8 mouse cellular contexts compared by ENCODE assay signal in the genomic region with DNA sequence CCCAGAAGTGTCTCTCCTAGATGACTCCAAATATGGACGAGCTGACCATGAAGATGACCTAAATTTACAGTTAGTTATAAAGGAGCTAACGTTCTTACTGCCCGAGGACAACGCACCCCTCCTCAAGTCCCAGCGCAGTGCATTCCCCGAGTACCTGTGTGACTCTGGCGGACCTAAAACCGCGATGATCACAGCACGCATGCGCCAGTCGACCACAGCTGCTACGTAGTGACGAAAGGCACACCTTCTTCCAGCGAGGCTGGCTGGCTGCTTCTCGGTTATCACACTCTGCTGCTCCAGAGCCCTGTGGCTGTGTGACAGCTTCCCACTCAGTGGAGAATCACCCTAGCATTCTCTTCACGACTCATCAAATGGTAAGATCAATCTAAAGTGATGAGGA. TPM values are rescaled to one million over a fixed set of nuclear protein-coding genes. Genes with fewer than 3 reads are reported as not detected.
DNase-seq lines count a peak whose midpoint lies in the region; ATAC-seq and TF ChIP-seq lines count a peak whose summit lies in the region.

No protein-coding gene starts in this region.

- peak overlapping the region; percentile 14; the same call in 1 of the 2 replicates for H3K4me3 ChIP-seq in cortical plate, adult 2 months (ENCODE audit: insufficient read depth, low read length)
- no peak overlapping the region for H3K4me3 ChIP-seq in intestine, embryonic 15.5 days (replicated peaks)
- H3K4me3 ChIP-seq in limb, embryonic 13.5 days, result peak overlapping the region; percentile 11; the same call in 1 of the 2 replicates

- H3K9ac ChIP-seq in intestine, embryonic 15.5 days, result no peak overlapping the region
- H3K9ac ChIP-seq in limb, embryonic 13.5 days, result no peak overlapping the region

- TF ChIP-seq CTCF in cortical plate, adult 2 months (IDR thresholded peaks at IDR 0.05; ENCODE audit: extremely low read depth, insufficient read depth, low read length), result no peak

- peak; percentile 34 for DNase-seq in layer of hippocampus, adult 11-12 months (ENCODE audit: low spot score)
- DNase-seq in layer of hippocampus, adult 9-10 months (ENCODE audit: low spot score), result no peak
- DNase-seq in T-cell, adult 2 months (ENCODE audit: low spot score), result peak; percentile 67
- peak; percentile 7 for DNase-seq in spleen, adult 12 weeks (ENCODE audit: low spot score)
- DNase-seq in urinary bladder, postnatal 10 days (ENCODE audit: low spot score), result no peak

- H3K27me3 ChIP-seq in intestine, embryonic 15.5 days (replicated peaks), result no peaks in the 10 kb centered on the region
- H3K27me3 ChIP-seq in limb, embryonic 13.5 days, result no peaks in the 10 kb centered on the region

- H3K4me1 ChIP-seq in cortical plate, adult 2 months (ENCODE audit: control insufficient read depth, insufficient read depth, low read length), result no peaks in the 10 kb centered on the region
- no peaks in the 10 kb centered on the region for H3K4me1 ChIP-seq in intestine, embryonic 15.5 days (replicated peaks)
- no peaks in the 10 kb centered on the region for H3K4me1 ChIP-seq in limb, embryonic 13.5 days

- no peaks in the 10 kb centered on the region for H3K36me3 ChIP-seq in intestine, embryonic 15.5 days
- H3K36me3 ChIP-seq in limb, embryonic 13.5 days, result no peaks in the 10 kb centered on the region

- peak; percentile 52; the same call in 1 of the 2 replicates for TF ChIP-seq POLR2A in cortical plate, adult 2 months (IDR thresholded peaks at IDR 0.05; ENCODE audit: extremely low read depth, insufficient read depth, low read length)

- no peaks in the 10 kb centered on the region for H3K9me3 ChIP-seq in intestine, embryonic 15.5 days
- no peaks in the 10 kb centered on the region for H3K9me3 ChIP-seq in limb, embryonic 13.5 days

- WGBS in intestine, embryonic 15.5 days, result 51% methylated on average over 17 of the region's 17 CpGs
- 59% methylated on average over 17 of the region's 17 CpGs for WGBS in limb, embryonic 13.5 days

- H3K27ac ChIP-seq in cortical plate, adult 2 months (ENCODE audit: insufficient read depth, low read length), result no peak overlapping the region
- H3K27ac ChIP-seq in intestine, embryonic 15.5 days, result no peak overlapping the region
- no peak overlapping the region for H3K27ac ChIP-seq in limb, embryonic 13.5 days

- ATAC-seq in intestine, embryonic 15.5 days, result no peak
- no peak for ATAC-seq in limb, embryonic 13.5 days (ENCODE audit: low FRiP score, low read depth)

- H3K4me2 ChIP-seq in intestine, embryonic 15.5 days (replicated peaks), result peak overlapping the region; percentile 36
- H3K4me2 ChIP-seq in limb, embryonic 13.5 days (replicated peaks), result peak overlapping the region; percentile 42

RNA-seq across cellular contexts. Expression of a gene that starts 12.8 kb away (rescaled TPM):
- 0.66 and 2.1 TPM in 2 replicates for polyA plus RNA-seq in cortical plate, adult 2 months (2012; rRNA removed)
- 0.70 and 0.97 TPM in 2 replicates for polyA plus RNA-seq in intestine, embryonic 15.5 days (2015; fragmentation: Nextera tagmentation; extraction: Ambion mirVana)
- polyA plus RNA-seq in limb, embryonic 13.5 days (2015; fragmentation: Nextera tagmentation; extraction: Ambion mirVana), result 0.06 and 0.14 TPM in 2 replicates

RNA-seq across cellular contexts. Expression of a gene that starts 33.6 kb away (rescaled TPM):
- polyA plus RNA-seq in cortical plate, adult 2 months (2012; rRNA removed), result 31.2 and 32.6 TPM in 2 replicates
- 12.6 and 13.0 TPM in 2 replicates for polyA plus RNA-seq in intestine, embryonic 15.5 days (2015; fragmentation: Nextera tagmentation; extraction: Ambion mirVana)
- 12.2 and 14.0 TPM in 2 replicates for polyA plus RNA-seq in limb, embryonic 13.5 days (2015; fragmentation: Nextera tagmentation; extraction: Ambion mirVana)

RNA-seq across cellular contexts. Expression of a gene that starts 34.0 kb away (rescaled TPM):
- 22.5 and 23.2 TPM in 2 replicates for polyA plus RNA-seq in cortical plate, adult 2 months (2012; rRNA removed)
- 29.4 and 29.5 TPM in 2 replicates for polyA plus RNA-seq in intestine, embryonic 15.5 days (2015; fragmentation: Nextera tagmentation; extraction: Ambion mirVana)
- 36.4 and 37.5 TPM in 2 replicates for polyA plus RNA-seq in limb, embryonic 13.5 days (2015; fragmentation: Nextera tagmentation; extraction: Ambion mirVana)

Comparison
In these comparisons a context has a peak if more than half of its experiments do, and no peak if none do; other contexts are left out.
1. DNase-seq: peak in layer of hippocampus, adult 11-12 months (single experiment), T-cell, adult 2 months (single experiment) and spleen, adult 12 weeks (single experiment); none in layer of hippocampus, adult 9-10 months (single experiment) and urinary bladder, postnatal 10 days (single experiment).